Mouse (Mus musculus) small intestine, adult 2 months (tissue): ENCODE measurements at regions not wholly inside any gene's neighbourhood (a gene's known extent, or its start where the extent isn't known, plus 50 kb on each side); places are given as distances from the start of the nearest gene placed in this dataset.

Experiments
- CTCF ChIP-seq: fragments of 200-500 bp; IDR thresholded peaks from 2 replicates; pipeline ENCODE4 v1.5.1; 2012; ENCODE audit warnings: low read depth, mild to moderate bottlenecking, control low read depth, inconsistent platforms, low read length, moderate library complexity, mixed read lengths; ENCODE audit not compliant: insufficient replicate concordance, insufficient read length; ENCODE audit errors: extremely low read depth
- POLR2A ChIP-seq: fragments of 200-500 bp; IDR thresholded peaks from 2 replicates; pipeline ENCODE4 v1.6.1; 2012; ENCODE audit warnings: low read depth, mild to moderate bottlenecking, control low read depth, inconsistent platforms, low read length, moderate library complexity

GRCm38 (mm10) chr10:37325514-37326167, 186.9 kb upstream of the Marcks start:
- TF ChIP-seq CTCF (no peak), POLR2A (no peak)
